Mouse (Mus musculus) neural tube, embryonic 13.5 days (tissue): ENCODE measurements at regions not wholly inside any gene's neighbourhood (a gene's known extent, or its start where the extent isn't known, plus 50 kb on each side); places are given as distances from the start of the nearest gene placed in this dataset.

ENCODE experiments used
- ATAC-seq: fragments of 200-750 bp; cut with Nextera tagmentation; 2 replicates; pipeline ENCODE4 v1.8.0; 2017; ENCODE audit warnings: low read depth, mild to moderate bottlenecking, moderate TSS enrichment, moderate library complexity
- H3K27ac ChIP-seq: fragments of 300-500 bp; sonication (generic); replicated peaks from 2 replicates; pipeline ENCODE4 v1.5.1; 2015; ENCODE audit warnings: moderate library complexity, mild to moderate bottlenecking, inconsistent platforms
- H3K27me3 ChIP-seq: fragments of 300-500 bp; sonication (generic); 2 replicates; pipeline ENCODE4 v1.6.1; 2015; ENCODE audit warnings: mild to moderate bottlenecking, inconsistent platforms
- H3K36me3 ChIP-seq: fragments of 300-500 bp; sonication (generic); 2 replicates; pipeline ENCODE4 v1.6.1; 2015; ENCODE audit warnings: mild to moderate bottlenecking, inconsistent platforms
- H3K4me1 ChIP-seq: fragments of 300-500 bp; sonication (generic); replicated peaks from 2 replicates; pipeline ENCODE4 v1.6.1; 2015; ENCODE audit warnings: inconsistent platforms
- H3K4me2 ChIP-seq: fragments of 300-500 bp; sonication (generic); 2 replicates; pipeline ENCODE4 v1.6.1; 2015; ENCODE audit warnings: inconsistent platforms, mild to moderate bottlenecking, moderate library complexity
- H3K4me3 ChIP-seq: fragments of 300-500 bp; sonication (generic); 2 replicates; pipeline ENCODE4 v1.5.1; 2015; ENCODE audit warnings: mild to moderate bottlenecking, inconsistent platforms
- H3K9ac ChIP-seq: fragments of 300-500 bp; sonication (generic); 2 replicates; pipeline ENCODE4 v1.6.1; 2015; ENCODE audit warnings: moderate library complexity, mild to moderate bottlenecking, inconsistent platforms
- H3K9me3 ChIP-seq: fragments of 300-500 bp; sonication (generic); 2 replicates; pipeline ENCODE4 v1.6.1; 2016; ENCODE audit warnings: inconsistent platforms
- WGBS: fragments of 180-500 bp; shearing (Covaris S2); methylation state at CpG from one replicate; pipeline ENCODE4 v1.1.7; 2015; 5-methylcytosine and 5-hydroxymethylcytosine counted together

DNA sequence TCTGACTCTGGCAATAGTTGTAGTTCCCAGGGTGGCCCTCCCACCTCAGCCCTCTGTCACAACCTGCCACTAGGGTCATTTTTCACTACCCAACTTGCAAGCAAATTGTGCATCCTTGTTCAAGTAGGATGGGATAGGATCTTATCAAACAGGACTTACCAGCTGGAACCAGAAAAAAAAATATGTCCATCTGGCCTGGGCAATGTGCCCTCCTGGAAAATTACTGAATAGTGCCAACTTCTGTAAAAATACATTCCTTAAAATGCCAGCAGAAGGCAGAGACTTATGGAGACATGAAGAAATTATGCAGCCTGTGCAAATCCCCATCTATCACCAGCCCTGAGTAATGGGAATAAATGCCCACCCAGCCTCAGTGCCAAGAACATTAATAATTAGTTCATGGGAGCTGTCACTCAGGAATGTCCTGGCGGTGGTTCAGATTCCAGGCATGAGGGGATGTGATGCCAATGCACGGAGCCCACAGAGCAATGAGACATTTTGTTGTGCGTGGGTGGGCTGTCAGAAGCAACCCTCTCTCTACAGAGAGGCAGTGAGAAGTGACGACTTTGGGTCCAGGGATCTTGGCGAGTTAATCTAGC, 139.6 kb downstream of the Otor start:
- no peak for ATAC-seq
- Histone ChIP-seq H3K9me3 (no peaks in the 10 kb centered on the region), H3K9ac (no peak overlapping the region), H3K4me2 (no peak overlapping the region), H3K4me3 (no peak overlapping the region), H3K4me1 (no peaks in the 10 kb centered on the region), H3K27me3 (no peaks in the 10 kb centered on the region), H3K27ac (no peak overlapping the region), H3K36me3 (no peaks in the 10 kb centered on the region)
- 70% methylated on average over 5 of the region's 5 CpGs for WGBS

DNA sequence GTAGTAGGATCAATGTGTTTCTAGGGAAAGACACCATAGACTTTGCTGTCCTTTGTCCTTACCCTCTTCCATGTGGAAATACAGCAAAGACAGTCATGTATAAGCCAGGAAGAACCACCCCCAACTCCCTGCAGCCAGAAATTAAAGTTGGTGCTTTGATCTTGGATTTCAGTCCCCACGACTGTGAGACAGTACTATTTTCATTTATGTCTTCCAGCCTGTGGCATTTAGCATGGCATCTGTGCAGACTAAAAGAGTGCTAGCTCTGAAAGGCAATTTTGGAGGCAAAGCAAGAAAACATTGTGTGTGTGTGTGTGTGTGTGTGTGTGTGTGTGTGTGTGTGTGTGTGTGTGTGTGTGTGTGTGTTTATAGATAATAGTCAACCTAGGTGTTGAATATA, 144.1 kb downstream of the Otor start:
- Histone ChIP-seq H3K4me1 (no peaks in the 10 kb centered on the region), H3K27ac (no peak overlapping the region), H3K36me3 (no peaks in the 10 kb centered on the region), H3K9ac (no peak overlapping the region), H3K4me3 (no peak overlapping the region), H3K9me3 (0 out of 2 replicates have a peak, but pooled peaks cover 3% of the 10 kb centered on the region), H3K4me2 (no peak overlapping the region), H3K27me3 (no peaks in the 10 kb centered on the region)
- 77% methylated on average over 1 of the region's 1 CpGs for WGBS
- no peak for ATAC-seq

DNA sequence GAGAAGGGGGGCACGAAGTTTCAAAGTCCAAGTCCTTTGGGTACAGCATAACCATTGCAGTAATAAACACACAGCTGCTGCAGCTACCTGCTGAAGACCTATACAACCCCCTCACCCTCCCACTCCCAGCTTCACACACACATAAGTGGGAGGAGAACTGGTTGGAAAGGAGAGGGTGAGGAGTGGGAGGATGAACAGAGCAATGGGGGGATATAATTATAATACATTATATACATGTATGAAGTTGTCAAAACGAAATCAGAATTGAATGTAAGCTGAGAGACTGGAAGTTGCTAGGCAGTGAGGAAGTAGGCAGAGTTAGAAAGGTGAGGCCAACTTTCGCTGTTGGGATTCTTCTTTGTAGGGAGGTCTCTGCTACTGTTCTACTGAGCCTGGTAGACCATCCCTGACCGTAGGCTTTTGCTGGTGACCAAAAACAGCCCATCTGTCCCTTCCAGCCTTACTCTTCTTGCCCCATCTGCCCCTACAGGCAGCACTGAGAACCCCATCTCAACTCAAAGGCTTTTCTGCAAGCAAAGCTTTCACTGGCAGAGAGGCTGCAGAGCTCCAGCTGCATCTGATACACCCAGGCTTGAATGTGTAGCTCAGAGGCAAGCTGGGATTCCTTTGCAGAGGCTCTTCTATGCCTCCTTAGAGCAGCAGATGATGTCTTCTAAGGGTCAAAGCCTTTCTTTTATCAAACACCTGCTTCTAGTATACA, 146.3 kb downstream of the Otor start:
- no peak for ATAC-seq
- H3K4me1 ChIP-seq = no peaks in the 10 kb centered on the region
- no peak overlapping the region for H3K27ac ChIP-seq
- WGBS = 74% methylated on average over 4 of the region's 4 CpGs
- H3K4me3 ChIP-seq = no peak overlapping the region
- no peak overlapping the region for H3K9ac ChIP-seq
- 0 out of 2 replicates have a peak, but pooled peaks cover 6% of the 10 kb centered on the region for H3K9me3 ChIP-seq
- no peak overlapping the region for H3K4me2 ChIP-seq
- no peaks in the 10 kb centered on the region for H3K27me3 ChIP-seq
- H3K36me3 ChIP-seq = no peaks in the 10 kb centered on the region

DNA sequence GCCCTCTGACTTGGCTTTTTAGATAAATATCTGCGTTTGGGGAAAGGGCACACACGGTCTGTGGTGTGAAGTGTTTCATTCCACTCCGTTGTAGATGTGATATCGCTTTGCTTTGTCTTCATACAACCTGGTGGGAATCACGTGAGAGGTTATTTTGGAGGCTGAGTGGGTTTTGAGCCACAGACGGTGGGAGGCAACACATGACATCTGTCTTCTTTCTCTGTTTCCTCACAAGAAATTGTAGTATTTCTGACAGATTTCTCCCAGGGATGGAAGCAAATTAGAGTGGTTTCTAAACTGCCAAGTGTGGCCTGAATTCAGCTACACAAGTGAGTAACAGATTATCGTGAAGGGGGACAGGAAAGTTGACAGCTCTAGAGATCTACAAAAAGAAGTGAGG, 155.5 kb downstream of the Otor start:
- WGBS = 84% methylated on average over 7 of the region's 7 CpGs
- Histone ChIP-seq H3K4me1 (no peaks in the 10 kb centered on the region), H3K27me3 (no peaks in the 10 kb centered on the region), H3K36me3 (no peaks in the 10 kb centered on the region), H3K9ac (no peak overlapping the region), H3K4me3 (no peak overlapping the region), H3K9me3 (no peaks in the 10 kb centered on the region), H3K4me2 (no peak overlapping the region), H3K27ac (no peak overlapping the region)
- no peak for ATAC-seq

DNA sequence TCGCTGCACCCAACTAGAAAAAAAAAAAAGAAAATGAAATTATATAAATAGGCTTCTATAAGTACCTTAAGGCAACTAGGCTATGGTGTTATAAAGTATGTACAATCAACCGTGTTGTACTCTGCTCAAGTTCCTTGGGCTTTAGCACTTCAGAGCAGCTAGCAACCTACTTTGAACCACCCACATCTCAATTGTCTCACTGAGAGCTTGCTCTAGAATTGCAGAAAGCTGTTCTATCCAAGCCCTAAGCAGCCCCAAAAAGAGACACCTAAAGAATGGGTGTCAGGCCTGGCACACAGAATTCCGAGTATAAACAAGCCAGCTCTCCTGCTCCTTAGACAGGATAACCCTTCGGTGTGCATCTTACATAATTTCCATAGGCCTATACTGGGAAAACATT, 162.0 kb downstream of the Otor start:
- H3K4me2 ChIP-seq = no peak overlapping the region
- no peaks in the 10 kb centered on the region for H3K9me3 ChIP-seq
- no peak for ATAC-seq
- H3K27me3 ChIP-seq = no peaks in the 10 kb centered on the region
- no peaks in the 10 kb centered on the region for H3K4me1 ChIP-seq
- no peak overlapping the region for H3K4me3 ChIP-seq
- no peaks in the 10 kb centered on the region for H3K36me3 ChIP-seq
- WGBS = 85% methylated on average over 4 of the region's 4 CpGs
- H3K9ac ChIP-seq = no peak overlapping the region
- no peak overlapping the region for H3K27ac ChIP-seq

DNA sequence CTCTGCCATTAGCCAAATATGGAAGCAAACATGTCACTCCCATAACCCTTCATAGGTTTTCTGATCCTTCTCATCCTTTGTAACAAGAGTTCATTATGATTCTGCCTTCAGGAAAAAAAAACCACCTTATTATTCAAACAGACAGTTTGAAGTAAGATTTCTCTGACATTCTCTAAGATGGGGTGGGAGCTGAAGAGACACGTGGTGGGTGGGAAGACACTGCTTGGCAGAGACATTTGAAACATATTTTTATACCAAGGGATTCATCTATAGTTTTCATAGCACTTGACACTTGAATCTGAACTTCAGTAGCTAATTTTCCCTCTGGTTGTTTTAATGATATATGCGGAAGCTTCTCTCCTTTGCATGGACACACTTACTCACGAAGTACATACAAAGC, 165.5 kb downstream of the Otor start:
- H3K9me3 ChIP-seq = no peaks in the 10 kb centered on the region
- H3K9ac ChIP-seq = no peak overlapping the region
- ATAC-seq = no peak
- H3K4me2 ChIP-seq = no peak overlapping the region
- no peaks in the 10 kb centered on the region for H3K4me1 ChIP-seq
- no peak overlapping the region for H3K27ac ChIP-seq
- H3K36me3 ChIP-seq = no peaks in the 10 kb centered on the region
- WGBS = 92% methylated on average over 3 of the region's 3 CpGs
- H3K4me3 ChIP-seq = no peak overlapping the region
- H3K27me3 ChIP-seq = no peaks in the 10 kb centered on the region

DNA sequence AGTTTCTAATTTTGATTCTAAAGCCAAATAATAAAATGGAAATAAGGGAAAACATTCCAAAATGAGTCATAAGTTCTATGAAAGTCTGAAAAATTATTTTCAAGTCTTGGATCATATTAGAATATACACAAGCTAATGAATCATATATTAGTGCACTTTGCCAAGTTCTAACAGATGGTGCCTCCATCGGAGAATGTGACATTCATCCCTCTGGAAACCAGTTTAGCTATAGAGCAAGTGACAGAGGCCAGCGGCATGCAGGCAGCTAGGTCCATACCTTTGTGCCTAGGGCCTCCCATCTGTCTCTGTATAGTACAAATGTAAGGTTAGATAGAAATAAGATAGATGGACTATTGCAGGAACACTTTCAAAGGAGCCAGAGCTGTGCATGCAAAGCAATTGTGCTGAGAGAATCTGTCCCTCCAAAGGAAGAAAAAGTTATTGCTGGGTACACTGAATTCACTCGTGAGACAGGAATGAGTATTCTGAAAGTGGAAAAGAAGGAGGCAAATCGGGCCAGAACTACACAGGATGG, 167.9 kb downstream of the Otor start:
- H3K4me2 ChIP-seq = no peak overlapping the region
- no peak overlapping the region for H3K4me3 ChIP-seq
- H3K9me3 ChIP-seq = no peaks in the 10 kb centered on the region
- no peaks in the 10 kb centered on the region for H3K4me1 ChIP-seq
- WGBS = 82% methylated on average over 4 of the region's 4 CpGs
- H3K27ac ChIP-seq = no peak overlapping the region
- H3K9ac ChIP-seq = no peak overlapping the region
- no peaks in the 10 kb centered on the region for H3K27me3 ChIP-seq
- no peaks in the 10 kb centered on the region for H3K36me3 ChIP-seq
- no peak for ATAC-seq

DNA sequence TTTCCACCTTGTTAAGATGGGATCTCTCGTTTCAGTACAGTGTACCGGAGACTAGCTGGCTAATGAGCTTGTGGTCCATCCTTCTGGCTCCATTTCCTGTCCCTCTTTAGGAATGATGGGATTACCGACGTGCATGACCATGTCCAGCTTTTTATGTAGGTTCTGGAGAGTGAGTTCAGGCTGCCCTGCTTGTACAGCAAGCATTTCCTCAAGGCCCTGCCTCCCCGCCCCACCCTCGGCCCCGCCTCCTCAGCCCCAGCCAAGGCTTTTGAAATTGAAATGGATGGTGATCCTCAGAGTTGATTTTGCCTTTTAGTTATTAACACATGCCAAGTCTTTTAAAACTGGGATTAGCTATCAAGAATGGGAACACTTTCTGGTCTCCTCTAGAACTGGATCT, 190.8 kb downstream of the Otor start:
- no peak overlapping the region for H3K4me2 ChIP-seq
- no peak overlapping the region for H3K27ac ChIP-seq
- H3K9ac ChIP-seq = no peak overlapping the region
- no peaks in the 10 kb centered on the region for H3K27me3 ChIP-seq
- no peaks in the 10 kb centered on the region for H3K4me1 ChIP-seq
- 46% methylated on average over 7 of the region's 7 CpGs for WGBS
- no peak for ATAC-seq
- H3K9me3 ChIP-seq = no peaks in the 10 kb centered on the region
- no peaks in the 10 kb centered on the region for H3K36me3 ChIP-seq
- no peak overlapping the region for H3K4me3 ChIP-seq

DNA sequence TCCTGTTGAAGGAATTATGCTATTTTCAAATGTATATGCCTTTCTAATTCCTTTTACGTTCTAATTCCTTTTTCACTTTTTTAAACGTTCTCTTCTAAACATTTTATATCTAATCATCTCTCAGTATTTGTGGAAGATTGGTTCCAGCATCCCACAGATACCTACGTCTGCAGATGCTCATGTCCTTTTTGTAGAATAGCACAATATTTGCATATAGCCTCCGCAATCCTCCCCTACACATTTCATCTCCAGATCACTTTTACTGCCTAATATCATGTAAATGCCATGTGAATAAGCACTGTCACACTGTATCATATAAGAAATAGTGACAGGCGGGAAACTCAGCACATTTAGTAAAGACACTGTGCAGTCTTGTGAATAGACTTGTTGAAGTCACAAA, 192.6 kb downstream of the Otor start:
- H3K36me3 ChIP-seq = no peaks in the 10 kb centered on the region
- H3K4me3 ChIP-seq = no peak overlapping the region
- no peaks in the 10 kb centered on the region for H3K4me1 ChIP-seq
- ATAC-seq = no peak
- no peak overlapping the region for H3K27ac ChIP-seq
- H3K27me3 ChIP-seq = no peaks in the 10 kb centered on the region
- no peaks in the 10 kb centered on the region for H3K9me3 ChIP-seq
- H3K9ac ChIP-seq = no peak overlapping the region
- H3K4me2 ChIP-seq = no peak overlapping the region
- WGBS = 74% methylated on average over 5 of the region's 5 CpGs

DNA sequence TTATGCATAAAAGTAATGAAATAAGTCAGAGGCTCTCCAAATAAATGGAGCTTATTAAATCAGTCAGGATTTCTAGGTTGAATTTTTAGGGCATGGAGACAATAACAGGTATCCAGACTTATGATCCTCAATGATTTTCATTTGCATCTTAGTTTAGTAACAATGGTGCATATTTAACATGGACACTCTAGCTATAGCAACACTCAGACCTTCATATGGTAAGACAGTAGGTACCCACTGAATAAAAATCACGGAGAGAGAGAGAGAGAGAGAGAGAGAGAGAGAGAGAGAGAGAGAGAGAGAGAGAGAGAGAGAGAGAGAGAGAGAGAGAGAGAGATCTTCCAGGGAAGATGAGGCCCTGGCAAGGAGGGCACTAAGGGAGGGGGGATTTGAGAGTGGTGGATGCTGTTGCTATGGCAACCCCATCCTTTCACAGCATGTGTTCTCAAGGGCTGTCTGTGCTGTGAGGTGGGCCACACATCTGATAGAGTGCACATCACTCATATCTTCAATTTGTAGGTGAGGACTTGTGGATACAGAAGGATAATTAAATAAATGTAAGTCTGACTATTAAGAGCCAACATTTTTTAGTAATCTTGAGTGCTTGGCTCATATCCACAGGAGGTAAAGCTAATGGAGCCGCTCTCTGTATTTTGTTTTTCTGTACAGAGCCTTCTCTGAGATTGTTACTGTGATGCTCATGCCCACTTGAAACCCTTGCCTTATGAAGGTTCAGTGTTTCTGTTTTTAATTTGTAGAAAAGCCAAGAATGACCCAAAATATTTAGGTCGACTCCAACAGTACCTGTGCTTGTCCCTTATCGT, 227.7 kb downstream of the Otor start:
- 70% methylated on average over 4 of the region's 4 CpGs for WGBS

DNA sequence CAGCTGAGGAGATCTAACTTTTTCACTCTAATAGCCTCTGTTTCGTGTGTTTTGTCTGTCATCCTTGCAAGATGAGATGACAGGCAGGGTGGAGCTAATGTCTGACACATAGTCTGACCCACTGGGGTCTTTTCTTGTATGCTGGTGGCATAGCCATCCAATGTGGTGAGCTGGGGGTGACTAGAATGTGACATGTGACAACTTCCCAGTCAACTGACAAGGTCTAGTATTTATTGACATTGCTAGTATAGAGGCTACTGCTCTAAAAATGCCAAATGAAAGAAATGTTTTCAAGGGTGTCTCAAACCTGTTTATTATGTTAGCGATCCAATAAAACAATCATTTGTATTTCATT, 228.3 kb downstream of the Otor start:
- H3K27ac ChIP-seq = no peak overlapping the region
- 80% methylated on average over 2 of the region's 2 CpGs for WGBS
- ATAC-seq = peak; percentile 44; the same call in 1 of the 2 replicates

More for the DNA sequence above, 227.7 kb downstream of the Otor start:
- no peak overlapping the region for H3K27ac ChIP-seq
- H3K9ac ChIP-seq = no peak overlapping the region
- peak; percentile 94 for ATAC-seq
- H3K36me3 ChIP-seq = no peaks in the 10 kb centered on the region
- H3K4me2 ChIP-seq = no peak overlapping the region
- peaks cover 7% of the 10 kb centered on the region for H3K4me1 ChIP-seq
- H3K9me3 ChIP-seq = no peaks in the 10 kb centered on the region
- no peaks in the 10 kb centered on the region for H3K27me3 ChIP-seq
- no peak overlapping the region for H3K4me3 ChIP-seq

DNA sequence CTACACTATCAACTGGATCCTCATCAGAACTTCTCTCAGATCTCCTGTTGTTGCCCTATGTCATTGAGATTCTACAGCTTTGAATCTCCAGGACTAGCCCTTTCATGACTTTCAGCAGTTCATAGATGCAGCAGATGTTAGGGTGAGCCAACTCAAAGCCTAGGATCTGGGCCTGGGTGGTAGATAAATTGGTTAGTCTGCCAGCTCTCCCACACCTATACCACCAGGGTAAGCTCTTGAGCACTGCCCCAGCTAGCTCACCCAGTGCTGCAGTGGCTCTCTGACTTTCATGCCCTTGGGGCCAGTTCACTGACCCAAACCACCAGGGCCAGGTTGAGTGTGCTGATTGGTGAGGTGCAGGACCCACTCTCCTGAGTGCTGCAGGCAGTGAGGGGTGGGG, 220.5 kb upstream of the Pcsk2 start:
- H3K4me2 ChIP-seq = no peak overlapping the region
- no peak overlapping the region for H3K4me3 ChIP-seq
- no peak overlapping the region for H3K9ac ChIP-seq
- ATAC-seq = no peak
- H3K27ac ChIP-seq = no peak overlapping the region
- no peaks in the 10 kb centered on the region for H3K36me3 ChIP-seq
- H3K27me3 ChIP-seq = no peaks in the 10 kb centered on the region
- H3K4me1 ChIP-seq = no peaks in the 10 kb centered on the region
- peaks cover 8% of the 10 kb centered on the region; the same call in 1 of the 2 replicates for H3K9me3 ChIP-seq

More for the DNA sequence above, 228.3 kb downstream of the Otor start:
- Histone ChIP-seq H3K27me3 (no peaks in the 10 kb centered on the region), H3K4me2 (no peak overlapping the region), H3K4me1 (peaks cover 7% of the 10 kb centered on the region), H3K4me3 (no peak overlapping the region), H3K9me3 (no peaks in the 10 kb centered on the region), H3K9ac (no peak overlapping the region), H3K36me3 (no peaks in the 10 kb centered on the region)
